Mouse (Mus musculus): ENCODE measurements at regions not wholly inside any gene's neighbourhood (a gene's known extent, or its start where the extent isn't known, plus 50 kb on each side); places are given as distances from the start of the nearest gene placed in this dataset.

GRCm38 (mm10) chr2:75514171-75514570, 144.9 kb upstream of the Hnrnpa3 start:
- DNase-seq, result no peak

- no peak for DNase-seq
These were observed 142.8 kb upstream of the Hnrnpa3 start for GRCm38 (mm10) chr2:75516223-75516622.

- no peak for DNase-seq
These were observed 142.0 kb upstream of the Hnrnpa3 start for GRCm38 (mm10) chr2:75517096-75517495.

GRCm38 (mm10) chr2:75518607-75519006, 140.5 kb upstream of the Hnrnpa3 start:
- DNase-seq, result peak; percentile 48 to 53

- no peak for DNase-seq
These were observed 133.5 kb upstream of the Hnrnpa3 start for GRCm38 (mm10) chr2:75525562-75525961.

GRCm38 (mm10) chr2:75528706-75529105, 130.4 kb upstream of the Hnrnpa3 start:
- no peak for DNase-seq

GRCm38 (mm10) chr2:75538114-75538513, 120.9 kb upstream of the Hnrnpa3 start:
- DNase-seq, result no peak

- no peak for DNase-seq
These were observed 119.3 kb upstream of the Hnrnpa3 start for GRCm38 (mm10) chr2:75539726-75540125.

GRCm38 (mm10) chr2:75542331-75542730, 116.7 kb upstream of the Hnrnpa3 start:
- DNase-seq, result no peak

- no peak for DNase-seq
These were observed 116.3 kb upstream of the Hnrnpa3 start for GRCm38 (mm10) chr2:75542781-75543180.

GRCm38 (mm10) chr2:75545971-75546370, 113.1 kb upstream of the Hnrnpa3 start:
- no peak for DNase-seq

GRCm38 (mm10) chr2:75555676-75556075, 103.4 kb upstream of the Hnrnpa3 start:
- DNase-seq, result no peak

GRCm38 (mm10) chr2:75556744-75557143, 102.3 kb upstream of the Hnrnpa3 start:
- DNase-seq, result no peak

- no peak for DNase-seq
These were observed 101.7 kb upstream of the Hnrnpa3 start for GRCm38 (mm10) chr2:75557392-75557791.

GRCm38 (mm10) chr2:75559920-75560319, 99.1 kb upstream of the Hnrnpa3 start:
- no peak for DNase-seq

- DNase-seq, result no peak
These were observed 95.7 kb upstream of the Hnrnpa3 start for GRCm38 (mm10) chr2:75563253-75563913.

GRCm38 (mm10) chr2:75564809-75565208, 94.3 kb upstream of the Hnrnpa3 start:
- no peak for DNase-seq

GRCm38 (mm10) chr2:75567131-75567530, 91.9 kb upstream of the Hnrnpa3 start:
- DNase-seq, result no peak

- no peak for DNase-seq
These were observed 89.3 kb upstream of the Hnrnpa3 start for GRCm38 (mm10) chr2:75569756-75570155.

- no peak for DNase-seq
These were observed 88.8 kb upstream of the Hnrnpa3 start for GRCm38 (mm10) chr2:75570246-75570645.

GRCm38 (mm10) chr2:75584975-75585374, 74.1 kb upstream of the Hnrnpa3 start:
- DNase-seq, result no peak

- peak; percentile 27 to 49 for DNase-seq
These were observed 70.5 kb upstream of the Hnrnpa3 start for GRCm38 (mm10) chr2:75588572-75588971.

GRCm38 (mm10) chr2:75589452-75589851, 69.6 kb upstream of the Hnrnpa3 start:
- DNase-seq, result no peak

- DNase-seq, result peak; percentile 74 to 78
These were observed 68.9 kb upstream of the Hnrnpa3 start for GRCm38 (mm10) chr2:75590175-75590574.

- DNase-seq, result no peak
These were observed 58.5 kb upstream of the Hnrnpa3 start for GRCm38 (mm10) chr2:75600511-75600910.
